Mouse (Mus musculus) stomach, postnatal 0 days (tissue): Measurements from ENCODE around the gene Tmbim1.

Experiments used
- CTCF ChIP-seq: IDR thresholded peaks from 2 replicates; pipeline ENCODE4 v1.5.1; 2016; ENCODE audit warnings: antibody characterized with exemption, low read depth, mild to moderate bottlenecking, moderate library complexity
- EP300 ChIP-seq: optimal IDR thresholded peaks from 2 replicates; pipeline ENCODE3; 2016; ENCODE audit warnings: antibody characterized with exemption

DNA sequence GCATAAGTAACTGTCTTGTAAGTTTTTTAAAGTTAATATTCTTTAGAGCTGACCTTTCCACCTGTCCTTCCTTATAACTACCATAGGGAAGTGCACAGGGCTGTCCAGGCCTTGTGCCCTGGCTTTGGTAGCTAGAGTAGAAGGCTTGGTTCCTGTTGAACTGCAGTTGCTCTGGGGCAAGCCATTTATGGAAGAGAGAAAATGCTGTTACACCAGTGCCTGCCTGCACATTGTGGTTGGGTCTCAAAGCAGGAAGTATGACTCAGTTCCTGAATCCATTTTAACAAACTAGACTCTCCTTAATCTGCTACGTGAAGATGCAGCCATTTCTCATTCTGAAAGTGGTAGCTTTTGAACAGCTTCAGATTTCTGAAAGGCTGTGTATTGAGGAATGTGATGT lies 56.6 kb downstream of the Tmbim1 start:
- TF ChIP-seq CTCF (no peak), EP300 (no peak)
